12 mouse cellular contexts compared by ENCODE assay signal in genomic region chr13:37824331-37824920, GRCm38 (mm10). TPM values are rescaled to one million over a fixed set of nuclear protein-coding genes. Genes with fewer than 3 reads are reported as not detected.
DNase-seq lines count a peak whose midpoint lies in the region; ATAC-seq lines count a peak whose summit lies in the region.
"Had no signal": no experiment of that assay in that cellular context is flagged by ENCODE, and none has a peak within 500 bp of the region (broad histone marks: within the 10 kb centered on the region; RNA-seq: fewer than 3 reads in every experiment).

No protein-coding gene starts in this region.

- DNase-seq in embryonic facial prominence, embryonic 10.5 days (ENCODE audit: low spot score), result no peak
- DNase-seq in kidney, postnatal 14 days, result no peak
- no peak for DNase-seq in T-cell, adult 2 months (ENCODE audit: low spot score)
- no peak for DNase-seq in urinary bladder, adult 2 months (ENCODE audit: low spot score)
- DNase-seq: kidney, adult 8-10 months had no signal

- ATAC-seq in embryonic facial prominence, embryonic 12.5 days (ENCODE audit: insufficient number of reproducible peaks, insufficient read depth, low FRiP score, low TSS enrichment), result no peak
- no peak for ATAC-seq in kidney, embryonic 15.5 days (replicated peaks; ENCODE audit: low FRiP score)
- no peak for ATAC-seq in embryonic facial prominence, embryonic 13.5 days (ENCODE audit: insufficient number of reproducible peaks, insufficient read depth, low FRiP score, low TSS enrichment, low read depth)
- ATAC-seq in liver, embryonic 12.5 days, result no peak
- ATAC-seq: forebrain, embryonic 16.5 days had no signal

- WGBS in embryonic facial prominence, embryonic 12.5 days, result 33% methylated on average over 4 of the region's 4 CpGs
- WGBS in embryonic facial prominence, embryonic 10.5 days, result 38% methylated on average over 4 of the region's 4 CpGs
- 46% methylated on average over 4 of the region's 4 CpGs for WGBS in kidney, embryonic 15.5 days
- WGBS in embryonic facial prominence, embryonic 13.5 days, result 36% methylated on average over 4 of the region's 4 CpGs
- 20% methylated on average over 4 of the region's 4 CpGs for WGBS in liver, embryonic 12.5 days (ENCODE audit: insufficient replicate concordance)

- H3K9me3 ChIP-seq in embryonic facial prominence, embryonic 12.5 days, result no peaks in the 10 kb centered on the region
- no peaks in the 10 kb centered on the region for H3K9me3 ChIP-seq in embryonic facial prominence, embryonic 10.5 days
- no peaks in the 10 kb centered on the region for H3K9me3 ChIP-seq in kidney, embryonic 15.5 days (replicated peaks)
- no peaks in the 10 kb centered on the region for H3K9me3 ChIP-seq in embryonic facial prominence, embryonic 13.5 days
- H3K9me3 ChIP-seq in liver, embryonic 12.5 days (replicated peaks), result no peaks in the 10 kb centered on the region
- H3K9me3 ChIP-seq: embryonic facial prominence, embryonic 15.5 days; limb, embryonic 13.5 days had no signal

- H3K4me1 ChIP-seq in embryonic facial prominence, embryonic 12.5 days, result peaks cover 22% of the 10 kb centered on the region
- H3K4me1 ChIP-seq in embryonic facial prominence, embryonic 10.5 days, result peaks cover 37% of the 10 kb centered on the region
- peaks cover 35% of the 10 kb centered on the region for H3K4me1 ChIP-seq in kidney, embryonic 15.5 days
- H3K4me1 ChIP-seq in embryonic facial prominence, embryonic 13.5 days, result peaks cover 36% of the 10 kb centered on the region
- H3K4me1 ChIP-seq in liver, embryonic 12.5 days, result peaks cover 54% of the 10 kb centered on the region

- H3K9ac ChIP-seq in embryonic facial prominence, embryonic 12.5 days, result no peak overlapping the region
- no peak overlapping the region for H3K9ac ChIP-seq in kidney, embryonic 15.5 days
- no peak overlapping the region for H3K9ac ChIP-seq in embryonic facial prominence, embryonic 13.5 days
- peak overlapping the region; percentile 17 for H3K9ac ChIP-seq in liver, embryonic 12.5 days

- H3K36me3 ChIP-seq in embryonic facial prominence, embryonic 12.5 days, result no peaks in the 10 kb centered on the region
- H3K36me3 ChIP-seq in embryonic facial prominence, embryonic 10.5 days (replicated peaks), result no peaks in the 10 kb centered on the region
- no peaks in the 10 kb centered on the region for H3K36me3 ChIP-seq in kidney, embryonic 15.5 days
- no peaks in the 10 kb centered on the region for H3K36me3 ChIP-seq in embryonic facial prominence, embryonic 13.5 days
- no peaks in the 10 kb centered on the region for H3K36me3 ChIP-seq in liver, embryonic 12.5 days
- H3K36me3 ChIP-seq: embryonic facial prominence, embryonic 15.5 days; limb, embryonic 13.5 days had no signal

- no peak overlapping the region for H3K4me3 ChIP-seq in embryonic facial prominence, embryonic 12.5 days
- H3K4me3 ChIP-seq in embryonic facial prominence, embryonic 10.5 days, result no peak overlapping the region
- H3K4me3 ChIP-seq in kidney, embryonic 15.5 days (replicated peaks), result no peak overlapping the region
- H3K4me3 ChIP-seq in embryonic facial prominence, embryonic 13.5 days, result no peak overlapping the region
- H3K4me3 ChIP-seq in liver, embryonic 12.5 days, result peak overlapping the region; percentile 92; the same call in 1 of the 2 replicates

- H3K27me3 ChIP-seq in embryonic facial prominence, embryonic 12.5 days, result no peaks in the 10 kb centered on the region
- H3K27me3 ChIP-seq in embryonic facial prominence, embryonic 10.5 days (replicated peaks; ENCODE audit: low read depth, poor library complexity, severe bottlenecking), result peaks cover 37% of the 10 kb centered on the region
- H3K27me3 ChIP-seq in kidney, embryonic 15.5 days, result no peaks in the 10 kb centered on the region
- no peaks in the 10 kb centered on the region for H3K27me3 ChIP-seq in embryonic facial prominence, embryonic 13.5 days
- H3K27me3 ChIP-seq in liver, embryonic 12.5 days (replicated peaks), result no peaks in the 10 kb centered on the region
- H3K27me3 ChIP-seq: embryonic facial prominence, embryonic 15.5 days; limb, embryonic 13.5 days had no signal

- no peak overlapping the region for H3K27ac ChIP-seq in embryonic facial prominence, embryonic 12.5 days
- H3K27ac ChIP-seq in embryonic facial prominence, embryonic 10.5 days (replicated peaks), result no peak overlapping the region
- H3K27ac ChIP-seq in kidney, embryonic 15.5 days, result peak overlapping the region; percentile 94; the same call in 1 of the 2 replicates
- H3K27ac ChIP-seq in embryonic facial prominence, embryonic 13.5 days, result no peak overlapping the region
- H3K27ac ChIP-seq in liver, embryonic 12.5 days, result peak overlapping the region; percentile 89

- H3K4me2 ChIP-seq in embryonic facial prominence, embryonic 12.5 days (replicated peaks), result peak overlapping the region; percentile 95; the same call in 1 of the 2 replicates
- H3K4me2 ChIP-seq in kidney, embryonic 15.5 days, result no peak overlapping the region
- 0 out of 2 replicates have a peak overlapping the region, but pooled peaks have one; percentile 94 for H3K4me2 ChIP-seq in embryonic facial prominence, embryonic 13.5 days
- H3K4me2 ChIP-seq in liver, embryonic 12.5 days, result peak overlapping the region; percentile 95

RNA-seq across cellular contexts. Expression of gene Rreb1, which starts 46.2 kb away (rescaled TPM):
- polyA plus RNA-seq in embryonic facial prominence, embryonic 12.5 days (2016; fragmentation: Nextera tagmentation; extraction: Ambion mirVana), result 9.4 and 10.1 TPM in 2 replicates
- 6.0 and 6.4 TPM in 2 replicates for polyA plus RNA-seq in embryonic facial prominence, embryonic 10.5 days (2016; fragmentation: Nextera tagmentation; extraction: Ambion mirVana)
- 14.3 and 14.5 TPM in 2 replicates for polyA plus RNA-seq in kidney, embryonic 15.5 days (2015; fragmentation: Nextera tagmentation; extraction: Ambion mirVana)
- 13.2 and 15.0 TPM in 2 replicates for polyA plus RNA-seq in embryonic facial prominence, embryonic 13.5 days (2015; fragmentation: Nextera tagmentation; extraction: Ambion mirVana)
- 8.8 and 10.2 TPM in 2 replicates for polyA plus RNA-seq in liver, embryonic 12.5 days (2016; fragmentation: Nextera tagmentation; extraction: Ambion mirVana)
- 11.9 and 19.0 TPM in 2 replicates for polyA plus RNA-seq in urinary bladder, adult 2 months (2012; rRNA removed)

Comparison
In these comparisons a context has a peak if more than half of its experiments do, and no peak if none do; other contexts are left out.
1. H3K27ac ChIP-seq: peak in kidney, embryonic 15.5 days (single experiment) and liver, embryonic 12.5 days (single experiment); none in embryonic facial prominence, embryonic 12.5 days (single experiment), embryonic facial prominence, embryonic 10.5 days (single experiment) and embryonic facial prominence, embryonic 13.5 days (single experiment).